14 mouse cellular contexts compared by ENCODE assay signal in genomic region chr4:143171600-143172290, GRCm38 (mm10).
"Had no signal": no experiment of that assay in that cellular context is flagged by ENCODE, and none has a peak within 500 bp of the region (broad histone marks: within the 10 kb centered on the region; RNA-seq: fewer than 3 reads in every experiment).

No protein-coding gene starts in this region.

- H3K27me3 ChIP-seq: limb, embryonic 12.5 days; liver, embryonic 13.5 days; lung, embryonic 15.5 days; megakaryocyte, embryonic 14.5 days; midbrain, embryonic 15.5 days; neural tube, embryonic 13.5 days had no signal

- DNase-seq: kidney, adult 8-10 months; kidney, postnatal 25 days; layer of hippocampus, postnatal 36 days; liver; liver, embryonic 13.5 days; liver, postnatal 0 days; lung, postnatal 14 days; right cerebral cortex, postnatal 14 days; thymus, postnatal 36 days had no signal

- ATAC-seq: liver, postnatal 0 days; midbrain, embryonic 15.5 days had no signal
